Mouse (Mus musculus) limb, embryonic 14.5 days (tissue): ENCODE results near the gene Aym1. TPM values are rescaled to one million over a fixed set of nuclear protein-coding genes. Genes with fewer than 3 reads are reported as not detected.

Experiments used
- ATAC-seq: fragments of 200-750 bp; cut with Nextera tagmentation; 2 replicates; pipeline ENCODE4 v1.8.0; 2017; ENCODE audit warnings: low read depth, moderate number of reproducible peaks, moderate TSS enrichment; ENCODE audit not compliant: low FRiP score
- DNase-seq: peaks from one replicate; pipeline ENCODE4 v3.0.0-alpha.2; 2015; ENCODE audit warnings: low spot score
- H3K27ac ChIP-seq: fragments of 300-500 bp; sonication (generic); replicated peaks from 2 replicates; pipeline ENCODE4 v1.5.1; 2014; ENCODE audit warnings: low read depth, mild to moderate bottlenecking, low read length, moderate library complexity, mixed read lengths
- H3K27me3 ChIP-seq: fragments of 300-500 bp; sonication (generic); 2 replicates; pipeline ENCODE4 v1.6.1; 2014; ENCODE audit warnings: low read length, mixed read lengths; ENCODE audit not compliant: control insufficient read depth, insufficient read depth
- H3K36me3 ChIP-seq: fragments of 300-500 bp; sonication (generic); 2 replicates; pipeline ENCODE4 v1.6.1; 2014; ENCODE audit warnings: mild to moderate bottlenecking, low read length, moderate library complexity, mixed read lengths; ENCODE audit not compliant: control insufficient read depth, insufficient read depth
- H3K4me1 ChIP-seq: fragments of 300-500 bp; sonication (generic); 2 replicates; pipeline ENCODE4 v1.6.1; 2014; ENCODE audit warnings: antibody characterized with exemption, low read length, mixed read lengths; ENCODE audit not compliant: control insufficient read depth, insufficient read depth
- H3K4me2 ChIP-seq: fragments of 300-500 bp; sonication (generic); replicated peaks from 2 replicates; pipeline ENCODE4 v1.6.1; 2014; ENCODE audit warnings: low read depth, mild to moderate bottlenecking, low read length, moderate library complexity; ENCODE audit not compliant: severe bottlenecking
- H3K4me3 ChIP-seq: fragments of 300-500 bp; sonication (generic); replicated peaks from 2 replicates; pipeline ENCODE4 v1.5.1; 2014; ENCODE audit warnings: low read length
- H3K9ac ChIP-seq: fragments of 300-500 bp; sonication (generic); 2 replicates; pipeline ENCODE4 v1.6.1; 2014; ENCODE audit warnings: mild to moderate bottlenecking, low read depth, low read length, moderate library complexity; ENCODE audit not compliant: severe bottlenecking
- H3K9me3 ChIP-seq: fragments of 300-500 bp; sonication (generic); 2 replicates; pipeline ENCODE4 v1.6.1; 2016; ENCODE audit warnings: low read length; ENCODE audit not compliant: control insufficient read depth
- POLR2A ChIP-seq: fragments of 200-500 bp; IDR thresholded peaks from 2 replicates; pipeline ENCODE4 v1.8.0; 2012; ENCODE audit warnings: inconsistent platforms, mild to moderate bottlenecking, moderate library complexity, borderline replicate concordance; ENCODE audit not compliant: insufficient read depth, insufficient read length; ENCODE audit errors: extremely low read depth
- WGBS: fragments of 180-500 bp; shearing (Covaris S2); extraction: QIAGEN DNeasy Blood & Tissue Kit; methylation state at CpG from one replicate; pipeline ENCODE4 v1.1.7; 2014; 5-methylcytosine and 5-hydroxymethylcytosine counted together
- polyA plus RNA-seq, 2 experiments: library from polyadenylated mRNA; depleted of rRNA in 1 of 2; stranded (reverse) in 1 of 2; unstranded in 1 of 2; fragments of >200 nt; fragmentation: Nextera tagmentation in 1 of 2; extraction: Ambion mirVana in 1 of 2; gene quantifications; 2 replicates each; pipeline versions ENCODE4 v1.2.1 to v1.2.3; 2012 to 2014

The Aym1 gene
- polyA plus RNA-seq, 2 experiments, result not detected

- H3K9me3 ChIP-seq, result no peaks in the 10 kb centered on the region
- no peaks in the 10 kb centered on the region for H3K36me3 ChIP-seq
- H3K4me3 ChIP-seq, result no peak overlapping the region
- no peak overlapping the region for H3K9ac ChIP-seq
- DNase-seq, result no peak
- H3K4me2 ChIP-seq, result no peak overlapping the region; the same call in 1 of the 2 replicates
- WGBS, result 51% methylated on average over 16 of the region's 16 CpGs
- peaks cover 4% of the 10 kb centered on the region; the same call in 1 of the 2 replicates for H3K4me1 ChIP-seq
- H3K27ac ChIP-seq, result no peak overlapping the region
- H3K27me3 ChIP-seq, result 0 out of 2 replicates have a peak, but pooled peaks cover 11% of the 10 kb centered on the region
- no peak for ATAC-seq
- TF ChIP-seq POLR2A, result no peak
Observed at GRCm38 (mm10) chr5:113354311-113354710, 2.8 kb upstream of the Aym1 start.

DNA sequence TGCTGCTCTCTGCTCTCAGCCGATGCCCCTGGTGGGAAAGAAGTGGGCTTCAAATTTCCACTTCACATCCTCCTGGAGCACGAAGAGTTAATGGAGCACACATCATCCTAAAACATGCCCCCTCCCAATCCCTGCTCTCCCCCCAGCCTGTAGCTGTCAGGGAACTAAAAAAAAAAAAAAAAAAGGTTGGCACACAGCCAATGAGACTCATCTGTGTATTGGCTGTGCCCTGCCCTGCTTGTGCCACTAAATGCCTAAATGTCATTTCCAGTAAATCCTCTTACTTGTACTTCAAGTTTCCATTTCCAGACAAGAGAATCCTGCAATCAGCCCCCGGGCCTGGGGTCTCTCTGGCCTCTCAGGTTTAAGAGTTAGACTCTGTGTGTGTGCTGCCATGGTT, 562 bp downstream of the Aym1 start:
- no peak for TF ChIP-seq POLR2A
- Histone ChIP-seq H3K4me1 (peaks cover 4% of the 10 kb centered on the region; the same call in 1 of the 2 replicates), H3K9me3 (no peaks in the 10 kb centered on the region), H3K9ac (no peak overlapping the region), H3K4me2 (no peak overlapping the region), H3K4me3 (no peak overlapping the region), H3K27me3 (0 out of 2 replicates have a peak, but pooled peaks cover 2% of the 10 kb centered on the region), H3K36me3 (no peaks in the 10 kb centered on the region), H3K27ac (no peak overlapping the region)
- WGBS, result 42% methylated on average over 3 of the region's 3 CpGs
- DNase-seq (no peak), ATAC-seq (no peak)

GRCm38 (mm10) chr5:113358833-113359232, 1.7 kb downstream of the Aym1 start:
- ATAC-seq (no peak), DNase-seq (no peak)
- Histone ChIP-seq H3K4me1 (peaks cover 4% of the 10 kb centered on the region; the same call in 1 of the 2 replicates), H3K4me2 (no peak overlapping the region), H3K9me3 (no peaks in the 10 kb centered on the region), H3K9ac (no peak overlapping the region), H3K27me3 (no peaks in the 10 kb centered on the region), H3K27ac (no peak overlapping the region), H3K36me3 (no peaks in the 10 kb centered on the region), H3K4me3 (no peak overlapping the region)
- 2% methylated on average over 11 of the region's 11 CpGs for WGBS
- TF ChIP-seq POLR2A, result no peak

GRCm38 (mm10) chr5:113361283-113361682, 4.2 kb downstream of the Aym1 start:
- whole genome bisulfite sequencing, result 73% methylated on average over 7 of the region's 7 CpGs
- ATAC-seq, result no peak
- H3K36me3 ChIP-seq, result no peaks in the 10 kb centered on the region

DNA sequence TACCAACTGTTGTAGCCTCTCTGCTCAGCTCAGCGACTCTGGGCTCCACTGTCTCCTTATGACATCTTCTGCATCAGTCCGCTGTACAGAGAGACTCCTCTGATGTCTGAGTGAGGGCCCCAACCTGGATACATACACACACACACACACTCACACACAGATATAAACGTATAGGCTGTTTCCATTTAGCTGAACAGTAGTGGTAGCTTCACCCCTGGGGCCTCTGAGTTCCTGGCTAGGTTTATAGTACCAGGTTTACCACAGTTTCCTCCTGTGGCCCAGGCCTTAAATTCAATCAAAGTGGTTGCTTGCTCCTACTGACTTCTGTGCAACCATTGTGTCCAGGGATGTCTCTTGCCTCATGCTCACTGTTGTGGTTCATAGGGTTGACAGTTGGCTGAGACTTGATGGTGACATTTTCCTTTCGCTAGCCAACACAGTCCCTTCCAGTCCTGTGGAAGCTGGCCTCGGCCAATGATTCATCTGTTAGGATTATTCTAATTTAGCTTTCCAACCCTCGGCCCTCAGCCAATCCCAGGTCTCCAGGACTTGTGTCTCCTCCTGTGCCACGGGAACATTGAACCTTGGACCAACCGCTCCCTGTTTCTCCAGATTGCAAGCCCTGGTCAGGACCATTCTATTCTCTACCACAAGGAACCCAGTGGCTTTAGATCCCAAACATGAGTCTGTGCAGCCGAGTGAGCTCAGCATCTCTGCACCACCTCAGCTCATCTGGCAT, 5.3 kb downstream of the Aym1 start:
- Histone ChIP-seq H3K9me3 (no peaks in the 10 kb centered on the region), H3K36me3 (no peaks in the 10 kb centered on the region), H3K4me3 (no peak overlapping the region), H3K4me1 (peaks cover 4% of the 10 kb centered on the region; the same call in 1 of the 2 replicates), H3K27ac (no peak overlapping the region), H3K4me2 (no peak overlapping the region), H3K27me3 (0 out of 2 replicates have a peak, but pooled peaks cover 3% of the 10 kb centered on the region), H3K9ac (no peak overlapping the region)
- ATAC-seq, result no peak
- TF ChIP-seq POLR2A, result no peak
- 73% methylated on average over 9 of the region's 9 CpGs for WGBS
- DNase-seq, result no peak

More at GRCm38 (mm10) chr5:113361283-113361682, 4.2 kb downstream of the Aym1 start:
- Histone ChIP-seq H3K4me1 (peaks cover 4% of the 10 kb centered on the region; the same call in 1 of the 2 replicates), H3K4me3 (no peak overlapping the region), H3K4me2 (no peak overlapping the region), H3K27ac (no peak overlapping the region), H3K27me3 (no peaks in the 10 kb centered on the region), H3K9me3 (no peaks in the 10 kb centered on the region), H3K9ac (no peak overlapping the region)
- DNase-seq, result no peak
- no peak for TF ChIP-seq POLR2A
